Mouse (Mus musculus) embryonic facial prominence, embryonic 11.5 days (tissue): ENCODE measurements at regions not wholly inside any gene's neighbourhood (a gene's known extent, or its start where the extent isn't known, plus 50 kb on each side); places are given as distances from the start of the nearest gene placed in this dataset.
A peak's percentile ranks its signal among the peaks of the same experiment; 100 is the strongest.

Source experiments
- ATAC-seq: fragments of 200-750 bp; cut with Nextera tagmentation; replicated peaks from 2 replicates; pipeline ENCODE4 v1.8.0; 2017; ENCODE audit warnings: low read depth; ENCODE audit not compliant: insufficient number of reproducible peaks, low FRiP score, low TSS enrichment
- DNase-seq: peaks from one replicate; pipeline ENCODE4 v3.0.0-alpha.2; 2015; ENCODE audit warnings: low spot score
- H3K27ac ChIP-seq: fragments of 300-500 bp; sonication (generic); replicated peaks from 2 replicates; pipeline ENCODE4 v1.5.1; 2014; ENCODE audit warnings: mild to moderate bottlenecking, low read depth, low read length, control low read depth
- H3K27me3 ChIP-seq: fragments of 300-500 bp; sonication (generic); 2 replicates; pipeline ENCODE4 v1.6.1; 2014; ENCODE audit warnings: mild to moderate bottlenecking, low read length, moderate library complexity, mixed read lengths; ENCODE audit not compliant: control insufficient read depth, insufficient read depth
- H3K36me3 ChIP-seq: fragments of 300-500 bp; sonication (generic); replicated peaks from 2 replicates; pipeline ENCODE4 v1.6.1; 2014; ENCODE audit warnings: low read depth, mild to moderate bottlenecking, low read length, moderate library complexity, mixed read lengths; ENCODE audit not compliant: control insufficient read depth, insufficient read depth
- H3K4me1 ChIP-seq: fragments of 300-500 bp; sonication (generic); 2 replicates; pipeline ENCODE4 v1.6.1; 2014; ENCODE audit warnings: low read length, mixed read lengths; ENCODE audit not compliant: control insufficient read depth, insufficient read depth
- H3K4me2 ChIP-seq: fragments of 300-500 bp; sonication (generic); 2 replicates; pipeline ENCODE4 v1.6.1; 2014; ENCODE audit warnings: low read depth, mild to moderate bottlenecking, control low read depth, low read length, moderate library complexity
- H3K4me3 ChIP-seq: fragments of 300-500 bp; sonication (generic); 2 replicates; pipeline ENCODE4 v1.5.1; 2014; ENCODE audit warnings: low read depth, low read length, control low read depth
- H3K9ac ChIP-seq: fragments of 300-500 bp; sonication (generic); replicated peaks from 2 replicates; pipeline ENCODE4 v1.6.1; 2014; ENCODE audit warnings: mild to moderate bottlenecking, control low read depth, low read length
- H3K9me3 ChIP-seq: fragments of 300-500 bp; sonication (generic); replicated peaks from 2 replicates; pipeline ENCODE4 v1.6.1; 2016; ENCODE audit warnings: mild to moderate bottlenecking, low read length, inconsistent platforms, mixed read lengths; ENCODE audit not compliant: control insufficient read depth
- WGBS: fragments of 180-500 bp; shearing (Covaris S2); extraction: QIAGEN DNeasy Blood & Tissue Kit; methylation state at CpG from one replicate; pipeline ENCODE4 v1.1.7; 2014; 5-methylcytosine and 5-hydroxymethylcytosine counted together

- Histone ChIP-seq H3K4me2 (no peak overlapping the region), H3K4me1 (no peaks in the 10 kb centered on the region), H3K36me3 (no peaks in the 10 kb centered on the region), H3K9me3 (no peaks in the 10 kb centered on the region), H3K27me3 (no peaks in the 10 kb centered on the region), H3K4me3 (no peak overlapping the region), H3K27ac (no peak overlapping the region), H3K9ac (no peak overlapping the region)
- DNase-seq = no peak
- ATAC-seq = no peak
- 59% methylated on average over 3 of the region's 3 CpGs for WGBS
These were observed 486.6 kb upstream of the Tbc1d2b start for GRCm38 (mm10) chr9:90757175-90757574.

GRCm38 (mm10) chr9:90774296-90774695, 503.7 kb upstream of the Tbc1d2b start:
- no peak overlapping the region for H3K27ac ChIP-seq
- no peaks in the 10 kb centered on the region for H3K36me3 ChIP-seq
- DNase-seq (no peak), ATAC-seq (no peak)
- H3K9ac ChIP-seq = no peak overlapping the region
- H3K9me3 ChIP-seq = no peaks in the 10 kb centered on the region
- H3K4me3 ChIP-seq = no peak overlapping the region
- H3K4me2 ChIP-seq = no peak overlapping the region
- no peaks in the 10 kb centered on the region for H3K4me1 ChIP-seq
- WGBS = 16% methylated on average over 1 of the region's 1 CpGs
- H3K27me3 ChIP-seq = no peaks in the 10 kb centered on the region

GRCm38 (mm10) chr9:90789545-90789944, 518.9 kb upstream of the Tbc1d2b start:
- no peak overlapping the region for H3K4me3 ChIP-seq
- DNase-seq (no peak), ATAC-seq (no peak)
- no peak overlapping the region for H3K4me2 ChIP-seq
- H3K4me1 ChIP-seq = no peaks in the 10 kb centered on the region
- no peaks in the 10 kb centered on the region for H3K36me3 ChIP-seq
- H3K9ac ChIP-seq = no peak overlapping the region
- no peaks in the 10 kb centered on the region for H3K9me3 ChIP-seq
- no peaks in the 10 kb centered on the region for H3K27me3 ChIP-seq
- no peak overlapping the region for H3K27ac ChIP-seq

- Histone ChIP-seq H3K4me1 (no peaks in the 10 kb centered on the region), H3K9me3 (no peaks in the 10 kb centered on the region), H3K27me3 (no peaks in the 10 kb centered on the region), H3K9ac (no peak overlapping the region), H3K4me3 (no peak overlapping the region), H3K4me2 (no peak overlapping the region), H3K36me3 (no peaks in the 10 kb centered on the region), H3K27ac (no peak overlapping the region)
- ATAC-seq = no peak
- DNase-seq = no peak
- 68% methylated on average over 2 of the region's 2 CpGs for WGBS
These were observed 521.3 kb upstream of the Tbc1d2b start for GRCm38 (mm10) chr9:90791871-90792270.

GRCm38 (mm10) chr9:90816844-90817243, 545.4 kb upstream of the Zic4 start:
- Histone ChIP-seq H3K27ac (no peak overlapping the region), H3K4me2 (no peak overlapping the region), H3K4me1 (no peaks in the 10 kb centered on the region), H3K27me3 (no peaks in the 10 kb centered on the region), H3K9ac (no peak overlapping the region), H3K36me3 (no peaks in the 10 kb centered on the region), H3K4me3 (no peak overlapping the region), H3K9me3 (no peaks in the 10 kb centered on the region)
- 72% methylated on average over 4 of the region's 4 CpGs for WGBS
- DNase-seq (no peak), ATAC-seq (no peak)

- Histone ChIP-seq H3K27me3 (no peaks in the 10 kb centered on the region), H3K4me1 (no peaks in the 10 kb centered on the region), H3K27ac (no peak overlapping the region), H3K9ac (no peak overlapping the region), H3K36me3 (no peaks in the 10 kb centered on the region), H3K4me2 (no peak overlapping the region), H3K4me3 (no peak overlapping the region), H3K9me3 (no peaks in the 10 kb centered on the region)
- peak; percentile 56 for DNase-seq
- WGBS = 60% methylated on average over 4 of the region's 4 CpGs
- no peak for ATAC-seq
These were observed 538.5 kb upstream of the Zic4 start for GRCm38 (mm10) chr9:90823574-90824280.

- Histone ChIP-seq H3K27me3 (no peaks in the 10 kb centered on the region), H3K27ac (no peak overlapping the region), H3K4me1 (no peaks in the 10 kb centered on the region), H3K9me3 (no peaks in the 10 kb centered on the region), H3K36me3 (no peaks in the 10 kb centered on the region), H3K9ac (no peak overlapping the region), H3K4me2 (no peak overlapping the region), H3K4me3 (no peak overlapping the region)
- no peak for ATAC-seq
- no peak for DNase-seq
- WGBS = 90% methylated on average over 3 of the region's 3 CpGs
These were observed 534.7 kb upstream of the Zic4 start for GRCm38 (mm10) chr9:90827474-90827873.

- no peak overlapping the region for H3K4me2 ChIP-seq
- H3K9ac ChIP-seq = no peak overlapping the region
- ATAC-seq (no peak), DNase-seq (no peak)
- H3K4me1 ChIP-seq = no peaks in the 10 kb centered on the region
- H3K27me3 ChIP-seq = no peaks in the 10 kb centered on the region
- no peak overlapping the region for H3K27ac ChIP-seq
- H3K9me3 ChIP-seq = no peaks in the 10 kb centered on the region
- no peak overlapping the region for H3K4me3 ChIP-seq
- 62% methylated on average over 5 of the region's 5 CpGs for WGBS
- H3K36me3 ChIP-seq = no peaks in the 10 kb centered on the region
These were observed 533.5 kb upstream of the Zic4 start for GRCm38 (mm10) chr9:90828701-90829100.
